ENCODE assay signal across 19 mouse cellular contexts in genomic region chr3:50121001-50121400, GRCm38 (mm10).
DNase-seq lines count a peak whose midpoint lies in the region; ATAC-seq and TF ChIP-seq lines count a peak whose summit lies in the region.
"Had no signal": no experiment of that assay in that cellular context is flagged by ENCODE, and none has a peak within 500 bp of the region (broad histone marks: within the 10 kb centered on the region; RNA-seq: fewer than 3 reads in every experiment).

No protein-coding gene starts in this region.

- H3K27ac ChIP-seq in intestine, postnatal 0 days (ENCODE audit: low read depth, low read length) = no peak overlapping the region
- no peak overlapping the region for H3K27ac ChIP-seq in intestine, embryonic 15.5 days
- no peak overlapping the region for H3K27ac ChIP-seq in midbrain, postnatal 0 days (ENCODE audit: low read depth, low read length)
- no peak overlapping the region for H3K27ac ChIP-seq in midbrain, embryonic 10.5 days (replicated peaks)
- H3K27ac ChIP-seq: embryonic facial prominence, embryonic 15.5 days; hindbrain, embryonic 10.5 days; midbrain, embryonic 15.5 days; neural tube, embryonic 12.5 days had no signal

- no peak for ATAC-seq in intestine, postnatal 0 days
- ATAC-seq in intestine, embryonic 15.5 days = no peak
- ATAC-seq in midbrain, postnatal 0 days (ENCODE audit: low FRiP score) = no peak
- no peak for ATAC-seq in CD4-positive, CD25-positive, alpha-beta regulatory T cell, adult 4 months
- ATAC-seq: midbrain, embryonic 15.5 days had no signal

- H3K9me3 ChIP-seq in intestine, postnatal 0 days (ENCODE audit: control insufficient read depth) = no peaks in the 10 kb centered on the region
- no peaks in the 10 kb centered on the region for H3K9me3 ChIP-seq in intestine, embryonic 15.5 days
- no peaks in the 10 kb centered on the region for H3K9me3 ChIP-seq in midbrain, postnatal 0 days (ENCODE audit: low read length)
- H3K9me3 ChIP-seq in midbrain, embryonic 10.5 days (replicated peaks) = no peaks in the 10 kb centered on the region
- H3K9me3 ChIP-seq: embryonic facial prominence, embryonic 15.5 days; G1E; heart, embryonic 12.5 days; hindbrain, embryonic 10.5 days; midbrain, embryonic 15.5 days; neural tube, embryonic 12.5 days had no signal

- no peak overlapping the region for H3K4me3 ChIP-seq in intestine, postnatal 0 days (ENCODE audit: low read depth, low read length)
- H3K4me3 ChIP-seq in intestine, embryonic 15.5 days (replicated peaks) = no peak overlapping the region
- no peak overlapping the region for H3K4me3 ChIP-seq in midbrain, postnatal 0 days (ENCODE audit: low read depth, low read length)
- H3K4me3 ChIP-seq in midbrain, embryonic 10.5 days = no peak overlapping the region
- H3K4me3 ChIP-seq: embryonic facial prominence, embryonic 15.5 days; heart, embryonic 12.5 days; hindbrain, embryonic 10.5 days; midbrain, embryonic 15.5 days; neural tube, embryonic 12.5 days had no signal

- TF ChIP-seq CTCF in intestine, postnatal 0 days (IDR thresholded peaks at IDR 0.05; ENCODE audit: low read depth) = peak; percentile 54
- TF ChIP-seq CTCF in midbrain, postnatal 0 days (IDR thresholded peaks at IDR 0.05) = peak; percentile 41

- no peak overlapping the region for H3K9ac ChIP-seq in intestine, postnatal 0 days (ENCODE audit: low read depth, low read length)
- no peak overlapping the region for H3K9ac ChIP-seq in intestine, embryonic 15.5 days
- H3K9ac ChIP-seq in midbrain, postnatal 0 days (replicated peaks; ENCODE audit: low read length, poor library complexity, severe bottlenecking) = no peak overlapping the region
- H3K9ac ChIP-seq: embryonic facial prominence, embryonic 15.5 days; heart, embryonic 12.5 days; midbrain, embryonic 15.5 days; neural tube, embryonic 12.5 days had no signal

- WGBS in intestine, postnatal 0 days = 60% methylated on average over 1 of the region's 1 CpGs
- WGBS in intestine, embryonic 15.5 days = 59% methylated on average over 1 of the region's 1 CpGs
- WGBS in midbrain, postnatal 0 days = 68% methylated on average over 1 of the region's 1 CpGs
- 59% methylated on average over 1 of the region's 1 CpGs for WGBS in midbrain, embryonic 10.5 days

- H3K27me3 ChIP-seq in intestine, postnatal 0 days (replicated peaks; ENCODE audit: control insufficient read depth, insufficient read depth, low read length) = no peaks in the 10 kb centered on the region
- no peaks in the 10 kb centered on the region for H3K27me3 ChIP-seq in intestine, embryonic 15.5 days (replicated peaks)
- H3K27me3 ChIP-seq in midbrain, postnatal 0 days (ENCODE audit: insufficient read depth, low read length) = no peaks in the 10 kb centered on the region
- H3K27me3 ChIP-seq in midbrain, embryonic 10.5 days (ENCODE audit: low read depth, poor library complexity, severe bottlenecking) = no peaks in the 10 kb centered on the region
- H3K27me3 ChIP-seq: embryonic facial prominence, embryonic 15.5 days; heart, embryonic 12.5 days; midbrain, embryonic 15.5 days; neural tube, embryonic 12.5 days had no signal

- H3K36me3 ChIP-seq in intestine, postnatal 0 days (ENCODE audit: control insufficient read depth, insufficient read depth) = no peaks in the 10 kb centered on the region
- H3K36me3 ChIP-seq in intestine, embryonic 15.5 days = no peaks in the 10 kb centered on the region
- no peaks in the 10 kb centered on the region for H3K36me3 ChIP-seq in midbrain, postnatal 0 days (ENCODE audit: insufficient read depth, low read length)
- H3K36me3 ChIP-seq in midbrain, embryonic 10.5 days = no peaks in the 10 kb centered on the region
- H3K36me3 ChIP-seq: embryonic facial prominence, embryonic 15.5 days; G1E; heart, embryonic 12.5 days; hindbrain, embryonic 10.5 days; midbrain, embryonic 15.5 days; neural tube, embryonic 12.5 days had no signal

- DNase-seq in adrenal gland, postnatal 10 days = peak; percentile 3
- DNase-seq in adrenal gland, postnatal 14 days = no peak
- DNase-seq in midbrain, postnatal 0 days (ENCODE audit: low spot score) = no peak
- no peak for DNase-seq in midbrain, embryonic 10.5 days (ENCODE audit: low spot score)
- DNase-seq in cerebellum, adult 9-10 months = no peak
- DNase-seq: cerebellum, adult 9-11 months; gastrocnemius, postnatal 14 days; kidney, adult 18-20 months; liver; thymus, postnatal 25 days had no signal

- no peaks in the 10 kb centered on the region for H3K4me1 ChIP-seq in intestine, postnatal 0 days (replicated peaks; ENCODE audit: control insufficient read depth, insufficient read depth, low read length)
- no peaks in the 10 kb centered on the region for H3K4me1 ChIP-seq in intestine, embryonic 15.5 days (replicated peaks)
- no peaks in the 10 kb centered on the region for H3K4me1 ChIP-seq in midbrain, postnatal 0 days (ENCODE audit: insufficient read depth, low read length)
- H3K4me1 ChIP-seq in midbrain, embryonic 10.5 days = no peaks in the 10 kb centered on the region
- H3K4me1 ChIP-seq: embryonic facial prominence, embryonic 15.5 days; heart, embryonic 12.5 days; hindbrain, embryonic 10.5 days; midbrain, embryonic 15.5 days; neural tube, embryonic 12.5 days had no signal

- no peak overlapping the region for H3K4me2 ChIP-seq in intestine, postnatal 0 days (replicated peaks; ENCODE audit: low read depth)
- no peak overlapping the region for H3K4me2 ChIP-seq in intestine, embryonic 15.5 days (replicated peaks)
- H3K4me2 ChIP-seq in midbrain, postnatal 0 days (ENCODE audit: low read depth, low read length, poor library complexity, severe bottlenecking) = no peak overlapping the region
- H3K4me2 ChIP-seq: embryonic facial prominence, embryonic 15.5 days; heart, embryonic 12.5 days; midbrain, embryonic 15.5 days; neural tube, embryonic 12.5 days had no signal
